In genomic region chr4:88872691-88873090, GRCm38 (mm10) we compare ENCODE assay signal across 1 mouse cellular context.
A peak's percentile ranks its signal among the peaks of the same experiment; 100 is the strongest.
TF ChIP-seq lines count a peak whose summit lies in the region.

No protein-coding gene starts in this region.

TF ChIP-seq in MEL, 35 proteins besides CTCF, POLR2A, EP300 and RAD21:
- TF ChIP-seq ZKSCAN1 (IDR thresholded peaks at IDR 0.05; ENCODE audit: low read depth, low read length) (no peak), RCOR1 (IDR thresholded peaks at IDR 0.05; ENCODE audit: low read depth, low read length) (no peak), ELF1 (IDR thresholded peaks at IDR 0.05; ENCODE audit: low read depth, low read length) (no peak), UBTF (IDR thresholded peaks at IDR 0.05; ENCODE audit: borderline replicate concordance, insufficient read depth, low read depth, low read length) (no peak), USF1 (IDR thresholded peaks at IDR 0.05; ENCODE audit: low read depth, low read length) (no peak), ZC3H11A (IDR thresholded peaks at IDR 0.05; ENCODE audit: low read depth, low read length) (peak; percentile 92), MXI1 (IDR thresholded peaks at IDR 0.05; ENCODE audit: low read depth, low read length) (no peak), MYB (IDR thresholded peaks at IDR 0.05; ENCODE audit: low read depth, low read length) (no peak), TAL1 (IDR thresholded peaks at IDR 0.05; ENCODE audit: low read length) (no peak), ETS1 (IDR thresholded peaks at IDR 0.05; ENCODE audit: low read depth, low read length) (no peak), NRF1 (IDR thresholded peaks at IDR 0.05; ENCODE audit: insufficient read depth, low read depth, low read length, poor library complexity, severe bottlenecking) (no peak), GABPA (IDR thresholded peaks at IDR 0.05; ENCODE audit: low read depth, low read length) (no peak), SMC3 (IDR thresholded peaks at IDR 0.05; ENCODE audit: low read depth, low read length) (peak; percentile 87), MEF2A (IDR thresholded peaks at IDR 0.05; ENCODE audit: extremely low read depth, insufficient replicate concordance, low read depth, low read length, poor library complexity, severe bottlenecking) (no peak), CHD2 (IDR thresholded peaks at IDR 0.05; ENCODE audit: low read length) (no peak), TBP (IDR thresholded peaks at IDR 0.05; ENCODE audit: low read depth, low read length) (no peak)
